Mouse (Mus musculus) heart, adult 2 months (tissue): ENCODE data around the gene Snx25. TPM values are rescaled to one million over a fixed set of nuclear protein-coding genes. Genes with fewer than 3 reads are reported as not detected.

Experiments used
- DNase-seq, 2 experiments: peaks; one replicate each; pipeline ENCODE4 v3.0.0; 2021
- H3K27ac ChIP-seq: fragments of 200-600 bp; 2 replicates; pipeline ENCODE4 v1.8.1; 2022
- H3K27me3 ChIP-seq: fragments of 200-500 bp; 2 replicates; pipeline ENCODE4 v1.6.1; 2012; ENCODE audit warnings: mild to moderate bottlenecking, low read length, inconsistent platforms, mixed read lengths; ENCODE audit not compliant: control insufficient read depth, insufficient read depth
- H3K36me3 ChIP-seq: fragments of 200-500 bp; 2 replicates; pipeline ENCODE4 v1.6.1; 2012; ENCODE audit warnings: low read length, inconsistent platforms; ENCODE audit not compliant: control insufficient read depth, insufficient read depth
- H3K4me1 ChIP-seq: fragments of 200-500 bp; 2 replicates; pipeline ENCODE4 v1.6.1; 2011; ENCODE audit warnings: low read length; ENCODE audit not compliant: control insufficient read depth, insufficient read depth
- H3K4me3 ChIP-seq: fragments of 200-600 bp; 2 replicates; pipeline ENCODE4 v1.8.1; 2022
- H3K79me2 ChIP-seq: fragments of 200-500 bp; replicated peaks from 2 replicates; pipeline ENCODE4 v1.6.1; 2012; ENCODE audit warnings: mild to moderate bottlenecking, inconsistent platforms, low read length, moderate library complexity, mixed read lengths; ENCODE audit not compliant: control insufficient read depth, insufficient read depth
- H3K9ac ChIP-seq: fragments of 200-500 bp; 2 replicates; pipeline ENCODE4 v1.6.1; 2012; ENCODE audit warnings: low read depth, mild to moderate bottlenecking, control low read depth, inconsistent platforms, low read length, mixed read lengths
- CTCF ChIP-seq: fragments of 200-600 bp; IDR thresholded peaks from 2 replicates; pipeline ENCODE4 v1.8.1; 2022; ENCODE audit warnings: antibody characterized with exemption, mild to moderate bottlenecking, moderate library complexity
- EP300 ChIP-seq: fragments of 200-500 bp; IDR thresholded peaks from 2 replicates; pipeline ENCODE4 v1.6.1; 2011; ENCODE audit warnings: low read depth, low read length, control low read depth; ENCODE audit not compliant: insufficient read depth
- POLR2A ChIP-seq: fragments of 200-500 bp; IDR thresholded peaks from 2 replicates; pipeline ENCODE4 v1.6.1; 2011; ENCODE audit warnings: mild to moderate bottlenecking, low read depth, low read length, control low read depth; ENCODE audit not compliant: insufficient read depth
- WGBS: fragments of 180-500 bp; shearing (Covaris S2); methylation state at CpG from one replicate; pipeline ENCODE4 v1.1.7; 2018; 5-methylcytosine and 5-hydroxymethylcytosine counted together
- intact Hi-C: fragments of 180-260 bp; cut with DNase I; formaldehyde crosslinking; loops from one replicate; pipeline ENCODE4 v1.15.1; 2025
- polyA plus RNA-seq: library from polyadenylated mRNA; depleted of rRNA; stranded (reverse); fragments of >200 nt; gene quantifications from 2 replicates; pipeline ENCODE4 v1.2.3, GENCODE M21; 2012
- total RNA-seq, 2 experiments: library from RNA; stranded (reverse); gene quantifications; 2 replicates each; pipeline ENCODE4 v1.2.3; 2021

The Snx25 gene
- total and polyA plus RNA-seq, 3 experiments: 3.2 to 8.8 (median 7.1) TPM

GRCm38 (mm10) chr8:46072798-46073197 is 79.2 kb downstream of the Snx25 start:
- TF ChIP-seq CTCF (no peak), POLR2A (no peak), EP300 (no peak)
- H3K4me3 ChIP-seq: no peak overlapping the region
- no peaks in the 10 kb centered on the region for H3K27me3 ChIP-seq
- intact Hi-C loops: no loop called here
- H3K9ac ChIP-seq: no peak overlapping the region
- H3K79me2 ChIP-seq: no peaks in the 10 kb centered on the region
- H3K27ac ChIP-seq: no peak overlapping the region
- no peaks in the 10 kb centered on the region for H3K4me1 ChIP-seq
- H3K36me3 ChIP-seq: no peaks in the 10 kb centered on the region
- 87% methylated on average over 5 of the region's 5 CpGs for WGBS
- DNase-seq: no peak

GRCm38 (mm10) chr8:46040260-46040659 is 111.7 kb downstream of the Snx25 start:
- intact Hi-C loops: no loop called here
- DNase-seq: no peak
- Histone ChIP-seq H3K27me3 (no peaks in the 10 kb centered on the region), H3K36me3 (no peaks in the 10 kb centered on the region; the same call in 1 of the 2 replicates), H3K9ac (no peak overlapping the region), H3K27ac (no peak overlapping the region), H3K4me3 (no peak overlapping the region), H3K79me2 (no peaks in the 10 kb centered on the region), H3K4me1 (peaks cover 1% of the 10 kb centered on the region; the same call in 1 of the 2 replicates)
- WGBS: 43% methylated on average over 13 of the region's 13 CpGs
- TF ChIP-seq POLR2A: no peak
- TF ChIP-seq CTCF: no peak
- no peak for TF ChIP-seq EP300

- intact Hi-C loops: no loop called here
- Histone ChIP-seq H3K4me3 (no peak overlapping the region), H3K9ac (no peak overlapping the region), H3K4me1 (peaks cover 1% of the 10 kb centered on the region; the same call in 1 of the 2 replicates), H3K36me3 (no peaks in the 10 kb centered on the region; the same call in 1 of the 2 replicates), H3K27me3 (no peaks in the 10 kb centered on the region), H3K79me2 (no peaks in the 10 kb centered on the region), H3K27ac (no peak overlapping the region)
- DNase-seq: no peak
- WGBS: 18% methylated on average over 1 of the region's 1 CpGs
- TF ChIP-seq EP300 (no peak), CTCF (no peak), POLR2A (no peak)
These were observed 112.3 kb downstream of the Snx25 start for GRCm38 (mm10) chr8:46039666-46040065.

- H3K36me3 ChIP-seq: no peaks in the 10 kb centered on the region
- H3K4me1 ChIP-seq: peaks cover 1% of the 10 kb centered on the region; the same call in 1 of the 2 replicates
- H3K4me3 ChIP-seq: no peak overlapping the region
- WGBS: 88% methylated on average over 11 of the region's 11 CpGs
- no peak overlapping the region for H3K27ac ChIP-seq
- DNase-seq: no peak
- H3K9ac ChIP-seq: no peak overlapping the region
- no peaks in the 10 kb centered on the region for H3K79me2 ChIP-seq
- no peaks in the 10 kb centered on the region for H3K27me3 ChIP-seq
- intact Hi-C loops: no loop called here
- TF ChIP-seq CTCF (no peak), EP300 (no peak), POLR2A (no peak)
These were observed 115.7 kb downstream of the Snx25 start for GRCm38 (mm10) chr8:46036217-46036616.

- no peak overlapping the region for H3K4me3 ChIP-seq
- 67% methylated on average over 4 of the region's 4 CpGs for WGBS
- intact Hi-C loops: no loop called here
- H3K9ac ChIP-seq: no peak overlapping the region
- TF ChIP-seq CTCF: no peak
- no peak for TF ChIP-seq POLR2A
- no peak for TF ChIP-seq EP300
- H3K27ac ChIP-seq: no peak overlapping the region
- DNase-seq: peak in 1 of 2 experiments; percentile 16
- H3K79me2 ChIP-seq: no peaks in the 10 kb centered on the region
- H3K4me1 ChIP-seq: peaks cover 3% of the 10 kb centered on the region
- H3K27me3 ChIP-seq: no peaks in the 10 kb centered on the region
- H3K36me3 ChIP-seq: no peaks in the 10 kb centered on the region
These were observed 127.6 kb downstream of the Snx25 start for GRCm38 (mm10) chr8:46024392-46024791.

GRCm38 (mm10) chr8:46022758-46023157 is 129.2 kb downstream of the Snx25 start:
- 83% methylated on average over 9 of the region's 9 CpGs for WGBS
- H3K9ac ChIP-seq: no peak overlapping the region
- H3K27ac ChIP-seq: peak overlapping the region; percentile 60

More at GRCm38 (mm10) chr8:46022758-46023157, 129.2 kb downstream of the Snx25 start:
- no peak for DNase-seq
- H3K4me1 ChIP-seq: peaks cover 3% of the 10 kb centered on the region
- H3K79me2 ChIP-seq: no peaks in the 10 kb centered on the region
- H3K27me3 ChIP-seq: no peaks in the 10 kb centered on the region
- H3K4me3 ChIP-seq: no peak overlapping the region
- intact Hi-C loops: no loop called here
- no peak for TF ChIP-seq CTCF
- TF ChIP-seq POLR2A: no peak
- no peak for TF ChIP-seq EP300
- H3K36me3 ChIP-seq: no peaks in the 10 kb centered on the region
